Mouse (Mus musculus) megakaryocyte, embryonic 14.5 days (primary cell): ENCODE data around the gene Msantd2.

Experiments
- FLI1 ChIP-seq: IDR thresholded peaks from 2 replicates; pipeline ENCODE4 v1.6.1; 2012; ENCODE audit warnings: low read length, inconsistent platforms, mixed read lengths
- GATA1 ChIP-seq: IDR thresholded peaks from 3 replicates; pipeline ENCODE4 v1.6.1; 2012; ENCODE audit warnings: mixed read lengths, low read length, inconsistent platforms, borderline replicate concordance

GRCm38 (mm10) chr9:37488041-37488440, 1.1 kb upstream of the Msantd2 start:
- TF ChIP-seq GATA1: no peak
- no peak for TF ChIP-seq FLI1
